Mouse (Mus musculus) CD4-positive helper T cell, adult 2 months (primary cell): Measurements from ENCODE around the gene Scgb2b12.
"Not testable (repeated sequence)": the region's sequence is repeated elsewhere in the genome, so short reads cannot be mapped to it uniquely, and the experiment has no call there.

ENCODE experiments used
- DNase-seq: peaks from one replicate; pipeline ENCODE4 v3.0.0-alpha.2; 2012; ENCODE audit warnings: low read depth, missing footprints, low spot score

The Scgb2b12 gene

DNA sequence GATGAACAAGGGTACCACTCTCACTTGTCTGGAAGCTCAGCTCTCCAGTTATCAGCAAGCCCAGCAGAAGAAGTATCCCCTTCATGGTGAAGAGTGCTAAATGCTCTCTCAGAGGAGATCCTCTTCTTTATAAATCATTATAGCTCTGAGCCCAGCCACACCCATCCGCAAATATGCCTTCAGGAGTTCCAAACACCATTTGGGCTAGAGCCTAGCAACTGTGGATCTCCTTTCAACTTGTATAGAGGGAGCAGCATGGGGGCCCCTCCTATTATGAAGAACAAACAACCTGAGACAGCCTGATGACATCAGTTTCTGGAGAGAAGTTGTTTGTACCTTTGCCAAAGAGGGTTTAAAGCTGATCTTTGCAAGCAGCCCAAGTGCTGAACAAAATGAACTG lies at the start of gene Scgb2b12:
TSS of gene Scgb2b12 (minus strand) at position 101 of the 400 bp plus-strand sequence.
- not testable (repeated sequence) for DNase-seq

DNA sequence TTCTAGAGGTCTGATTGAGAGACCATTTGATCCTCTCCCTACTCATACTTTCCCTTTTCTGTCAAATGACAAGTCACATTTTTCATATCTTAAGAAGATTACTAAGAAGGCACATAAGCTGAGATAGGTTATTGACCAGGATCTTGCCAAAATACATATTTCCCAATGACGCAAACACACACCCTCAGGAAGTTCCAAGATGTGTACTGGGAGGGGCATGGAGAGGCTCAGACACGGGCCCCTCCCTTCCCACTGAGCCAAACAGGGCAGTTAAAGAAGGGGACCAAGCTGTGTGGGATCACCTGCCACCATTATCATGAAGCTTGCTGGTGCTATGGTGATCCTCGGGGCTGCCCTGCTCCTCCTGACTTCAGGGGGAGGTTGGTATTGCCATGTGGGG lies 6.8 kb upstream of the Scgb2b12 start, which contains the start of gene Scgb1b12:
TSS of gene Scgb1b12 (plus strand) at position 301 of the 400 bp plus-strand sequence.
- not testable (repeated sequence) for DNase-seq
